Mouse (Mus musculus) erythroblast, embryonic 14.5 days (primary cell): ENCODE data around the gene Rad51b. TPM values are rescaled to one million over a fixed set of nuclear protein-coding genes. Genes with fewer than 3 reads are reported as not detected.

Experiments used
- H3K27me3 ChIP-seq: 2 replicates; pipeline ENCODE4 v1.6.1; 2012; ENCODE audit warnings: inconsistent platforms; ENCODE audit not compliant: control insufficient read depth
- H3K36me3 ChIP-seq: 2 replicates; pipeline ENCODE4 v1.6.1; 2012; ENCODE audit warnings: mild to moderate bottlenecking, inconsistent platforms; ENCODE audit not compliant: control insufficient read depth
- H3K4me1 ChIP-seq: 2 replicates; pipeline ENCODE4 v1.6.1; 2012; ENCODE audit warnings: inconsistent platforms; ENCODE audit not compliant: control insufficient read depth
- H3K4me3 ChIP-seq: replicated peaks from 2 replicates; pipeline ENCODE3; 2012; ENCODE audit warnings: moderate library complexity, mild to moderate bottlenecking, inconsistent platforms
- H3K9me3 ChIP-seq: 2 replicates; pipeline ENCODE4 v1.6.1; 2012; ENCODE audit warnings: low read length, inconsistent platforms, mixed read lengths; ENCODE audit not compliant: control insufficient read depth
- GATA1 ChIP-seq: IDR thresholded peaks from 2 replicates; pipeline ENCODE4 v1.6.1; 2012; ENCODE audit warnings: low read length, inconsistent platforms, mixed read lengths
- TAL1 ChIP-seq: IDR thresholded peaks from 3 replicates; pipeline ENCODE4 v1.6.1; 2012; ENCODE audit warnings: low read length, inconsistent platforms, mixed read lengths
- polyA plus RNA-seq: library from polyadenylated mRNA; stranded (reverse); fragments of >175 nt; gene quantifications from 2 replicates; pipeline ENCODE4 v1.2.3, GENCODE M21; 2012

Rad51b gene
- polyA plus RNA-seq, 1 experiment: 0.06 TPM

GRCm38 (mm10) chr12:79852606-79853005 lies 555.5 kb downstream of the Rad51b start:
- Histone ChIP-seq H3K36me3 (no peaks in the 10 kb centered on the region), H3K27me3 (no peaks in the 10 kb centered on the region), H3K4me1 (peaks cover 6% of the 10 kb centered on the region), H3K9me3 (peaks cover 2% of the 10 kb centered on the region; the same call in 1 of the 2 replicates), H3K4me3 (no peak overlapping the region)
- TF ChIP-seq GATA1 (no peak), TAL1 (no peak)

DNA sequence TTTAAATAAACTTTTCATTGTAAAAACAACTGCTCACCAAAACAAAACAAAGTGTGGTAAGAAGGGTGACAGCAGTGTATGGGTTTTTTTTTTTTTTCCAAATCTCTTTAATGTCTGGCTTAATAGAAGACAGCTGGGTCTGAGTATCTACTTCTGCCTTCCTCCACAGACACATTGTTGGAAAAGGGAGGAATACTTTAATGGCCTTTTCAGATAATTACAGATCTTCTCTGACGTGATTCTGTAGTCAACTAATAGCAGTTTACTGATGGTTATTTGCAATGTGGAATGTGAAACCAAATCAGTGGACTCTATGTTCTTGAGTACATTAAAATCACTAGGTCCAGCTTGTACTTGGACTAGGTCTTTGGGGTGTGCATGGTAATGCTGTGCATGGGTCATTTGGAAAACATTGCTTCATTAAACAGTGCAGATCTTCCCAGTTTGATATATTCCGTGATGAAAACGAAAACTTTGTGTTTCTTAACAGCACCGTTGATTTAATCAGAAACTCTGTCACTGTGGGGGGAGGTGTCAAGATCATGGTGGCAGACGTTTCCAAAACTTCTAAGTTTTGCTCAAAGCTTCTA lies 556.9 kb downstream of the Rad51b start:
- Histone ChIP-seq H3K9me3 (peaks cover 2% of the 10 kb centered on the region; the same call in 1 of the 2 replicates), H3K36me3 (no peaks in the 10 kb centered on the region), H3K27me3 (no peaks in the 10 kb centered on the region), H3K4me1 (peaks cover 6% of the 10 kb centered on the region), H3K4me3 (no peak overlapping the region)
- TF ChIP-seq GATA1 (no peak), TAL1 (no peak)

DNA sequence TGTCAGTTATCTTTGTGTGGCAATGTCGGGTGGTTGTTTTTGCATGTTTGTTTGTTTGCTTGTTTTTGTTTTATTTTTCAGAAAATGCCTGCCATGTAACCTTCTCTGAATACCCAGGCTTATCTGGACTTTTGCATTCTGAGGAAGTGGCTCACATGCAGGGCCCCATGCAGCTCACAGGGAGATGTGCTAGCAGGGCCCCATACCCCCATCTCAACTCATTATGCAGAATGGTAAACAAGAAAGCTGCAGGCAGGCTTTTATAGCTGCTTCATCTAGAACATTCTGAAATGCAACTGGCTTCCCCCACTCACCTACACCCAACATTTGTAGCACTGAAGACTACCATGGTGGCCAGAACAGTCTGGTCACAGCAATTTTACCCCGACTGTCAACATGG lies 557.4 kb downstream of the Rad51b start:
- H3K4me3 ChIP-seq: no peak overlapping the region
- TF ChIP-seq GATA1 (no peak), TAL1 (no peak)

GRCm38 (mm10) chr12:79856116-79856909 lies 559.2 kb downstream of the Rad51b start:
- Histone ChIP-seq H3K4me1 (peaks cover 6% of the 10 kb centered on the region), H3K9me3 (peaks cover 2% of the 10 kb centered on the region; the same call in 1 of the 2 replicates), H3K4me3 (no peak overlapping the region), H3K36me3 (no peaks in the 10 kb centered on the region), H3K27me3 (no peaks in the 10 kb centered on the region)
- TF ChIP-seq GATA1 (no peak), TAL1 (no peak)

More for the DNA sequence above, 557.4 kb downstream of the Rad51b start:
- Histone ChIP-seq H3K9me3 (peaks cover 2% of the 10 kb centered on the region; the same call in 1 of the 2 replicates), H3K27me3 (no peaks in the 10 kb centered on the region), H3K36me3 (no peaks in the 10 kb centered on the region), H3K4me1 (peaks cover 6% of the 10 kb centered on the region)

DNA sequence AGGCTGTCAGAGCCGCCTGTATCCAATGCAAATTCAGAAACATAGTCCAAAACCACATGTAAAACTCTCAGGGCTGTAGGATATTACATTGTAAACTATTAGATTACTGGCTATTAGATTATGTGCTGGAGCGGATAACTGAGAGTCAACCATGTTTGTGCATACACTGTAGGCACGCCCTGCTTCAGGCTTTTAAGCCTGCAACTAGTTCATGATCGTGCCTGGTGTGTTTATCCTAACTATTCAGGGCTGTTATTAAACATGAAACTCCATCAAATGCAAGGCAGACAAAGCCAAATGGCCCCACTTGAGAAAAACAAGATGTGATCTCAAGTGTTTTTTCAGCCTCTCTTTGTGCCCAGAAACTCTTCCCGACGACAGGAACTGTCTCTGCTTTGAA lies 560.6 kb downstream of the Rad51b start:
- Histone ChIP-seq H3K27me3 (no peaks in the 10 kb centered on the region), H3K4me3 (no peak overlapping the region), H3K36me3 (no peaks in the 10 kb centered on the region), H3K4me1 (peaks cover 6% of the 10 kb centered on the region), H3K9me3 (0 out of 2 replicates have a peak, but pooled peaks cover under 1% of the 10 kb centered on the region)
- no peak for TF ChIP-seq GATA1
- no peak for TF ChIP-seq TAL1

GRCm38 (mm10) chr12:79858336-79858735 lies 561.3 kb downstream of the Rad51b start:
- no peaks in the 10 kb centered on the region for H3K9me3 ChIP-seq
- H3K36me3 ChIP-seq: no peaks in the 10 kb centered on the region
- H3K4me3 ChIP-seq: no peak overlapping the region
- TF ChIP-seq GATA1 (no peak), TAL1 (no peak)
- peaks cover 6% of the 10 kb centered on the region for H3K4me1 ChIP-seq
- H3K27me3 ChIP-seq: no peaks in the 10 kb centered on the region

DNA sequence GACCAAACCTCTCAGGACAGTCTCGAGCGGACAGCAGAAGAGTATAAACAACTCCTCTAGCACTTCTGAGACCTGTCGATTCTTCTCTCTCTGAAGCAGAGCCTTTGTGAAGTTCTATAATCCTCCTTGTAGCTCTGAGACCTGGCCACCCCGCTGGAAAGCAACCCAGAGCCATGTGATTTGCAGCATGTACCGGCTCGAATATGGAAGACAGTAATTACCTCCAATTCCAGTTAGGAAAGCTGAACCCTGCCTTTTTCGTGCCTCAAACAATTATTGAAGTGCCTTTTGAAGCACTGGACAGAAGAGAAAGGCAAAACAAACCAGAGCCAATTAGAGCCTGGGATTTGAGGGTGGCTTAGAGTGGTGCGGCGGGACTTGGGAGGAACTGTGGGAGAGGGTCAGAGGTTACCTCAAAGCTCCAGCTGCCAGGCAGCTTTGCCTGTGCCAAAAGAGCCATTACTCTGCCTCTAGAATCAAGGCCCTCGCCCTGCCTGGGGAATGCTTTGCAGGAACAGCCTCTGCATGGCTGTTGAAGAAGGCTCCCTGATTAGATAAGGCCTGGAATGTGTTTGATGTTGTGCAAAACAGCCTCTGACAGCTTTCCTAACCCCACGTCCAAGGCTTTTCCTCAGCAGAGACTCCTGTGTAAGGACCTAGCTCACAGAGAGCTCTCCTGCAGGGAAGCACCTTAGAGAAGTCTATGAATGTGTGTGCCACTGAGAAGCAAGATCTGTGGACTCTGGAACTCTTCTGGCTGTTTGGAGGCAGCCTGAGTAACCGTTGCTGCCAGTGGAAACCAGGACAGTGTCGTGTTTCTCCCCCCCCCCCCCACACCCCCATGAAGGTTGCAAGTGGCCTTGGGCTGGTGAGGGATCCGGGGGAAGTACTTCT lies 562.5 kb downstream of the Rad51b start:
- Histone ChIP-seq H3K9me3 (no peaks in the 10 kb centered on the region; the same call in 1 of the 2 replicates), H3K4me1 (peaks cover 3% of the 10 kb centered on the region), H3K36me3 (no peaks in the 10 kb centered on the region), H3K27me3 (no peaks in the 10 kb centered on the region), H3K4me3 (no peak overlapping the region)
- TF ChIP-seq GATA1 (no peak), TAL1 (no peak)

DNA sequence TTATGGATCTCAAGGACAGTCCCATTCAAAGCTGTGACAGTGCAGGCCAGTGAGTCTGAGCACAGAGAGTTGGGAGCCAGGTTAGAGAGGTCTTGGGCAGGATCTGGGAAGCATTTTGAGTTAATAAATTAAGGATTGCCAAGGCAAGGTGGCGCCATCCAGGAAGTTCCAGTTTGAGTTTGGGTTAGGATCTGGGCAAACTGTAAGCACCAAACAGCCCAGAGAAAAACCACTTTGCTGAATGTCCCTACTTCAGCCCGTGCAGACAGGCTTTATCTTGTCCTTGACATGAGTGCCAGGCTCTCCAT lies 563.1 kb downstream of the Rad51b start:
- Histone ChIP-seq H3K36me3 (no peaks in the 10 kb centered on the region), H3K9me3 (no peaks in the 10 kb centered on the region; the same call in 1 of the 2 replicates), H3K4me1 (peaks cover 2% of the 10 kb centered on the region; the same call in 1 of the 2 replicates), H3K4me3 (no peak overlapping the region), H3K27me3 (no peaks in the 10 kb centered on the region)
- TF ChIP-seq GATA1: no peak
- no peak for TF ChIP-seq TAL1

Other genes starting within 250 kb of the Rad51b start
- 0.08 TPM in 1 of 2 replicates, not detected in the other for gene Pigh, start 207.6 kb upstream of the Rad51b start, polyA plus RNA-seq
- not detected in 2 replicates for gene Arg2, start 166.5 kb upstream of the Rad51b start, polyA plus RNA-seq
- 2.5 and 2.7 TPM in 2 replicates for gene Vti1b, start 124.6 kb upstream of the Rad51b start, polyA plus RNA-seq
- gene Rdh11, start 105.0 kb upstream of the Rad51b start, polyA plus RNA-seq: 0.08 and 0.22 TPM in 2 replicates
- gene Rdh12, start 88.4 kb upstream of the Rad51b start, polyA plus RNA-seq: 0.04 TPM in 1 of 2 replicates, not detected in the other
- 0.32 and 0.85 TPM in 2 replicates for gene Zfyve26, start 978 bp upstream of the Rad51b start, polyA plus RNA-seq